Mouse (Mus musculus): ENCODE data around the gene Iqca.

The Iqca gene

DNA sequence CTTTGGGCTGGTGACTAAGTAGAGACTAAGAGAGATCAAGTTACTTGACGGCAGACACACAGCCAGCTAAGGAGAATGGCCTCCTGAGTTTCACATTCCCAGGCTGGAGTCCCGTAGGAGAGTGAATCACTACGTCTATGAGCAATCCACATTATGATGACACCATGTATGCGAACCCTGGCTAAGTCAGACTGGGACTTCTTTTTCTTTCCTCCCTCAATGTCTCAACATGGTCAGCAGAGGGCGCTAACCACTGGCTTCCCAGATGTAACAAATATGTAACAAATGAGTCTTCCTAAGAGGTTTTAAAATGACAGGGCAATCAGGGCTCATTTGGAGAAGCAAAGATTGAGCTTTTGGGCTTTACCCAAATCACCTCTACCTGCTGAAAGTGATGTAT, 101.9 kb downstream of the Iqca start:
- DNase-seq, result peak; percentile 13

DNA sequence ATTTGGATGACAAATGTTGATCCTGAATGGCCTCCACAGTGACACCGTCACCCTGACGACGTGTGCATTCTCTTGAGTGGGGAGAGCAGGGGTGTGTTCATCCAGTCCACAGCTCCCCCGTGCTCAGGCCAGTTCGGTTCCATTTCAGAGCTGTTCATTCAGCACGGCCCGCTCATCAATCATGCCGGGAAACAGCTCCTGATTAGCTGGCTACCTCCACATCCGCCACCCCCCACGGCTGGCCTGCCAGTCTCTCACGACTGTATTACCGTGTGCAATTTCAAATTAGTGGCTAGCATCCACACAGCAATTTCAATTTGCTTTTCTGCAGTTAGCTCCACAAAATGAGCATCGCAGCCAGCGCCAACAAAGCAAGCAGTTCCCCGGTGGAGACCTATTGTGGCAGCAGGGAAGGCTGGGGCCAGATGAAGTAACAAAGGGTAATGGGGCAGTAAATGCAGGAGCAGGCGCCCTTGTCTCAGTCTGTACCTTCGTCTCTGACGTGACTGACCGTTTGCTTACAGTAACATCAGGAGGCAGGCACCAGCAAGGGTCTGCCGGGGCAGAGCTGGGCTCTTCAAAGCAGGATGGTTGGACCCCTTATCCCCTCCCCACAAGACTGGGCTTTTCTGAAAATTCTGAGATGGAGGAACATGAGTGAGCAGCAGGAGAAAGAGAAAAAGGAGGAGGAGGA, 103.0 kb downstream of the Iqca start:
- no peak for DNase-seq

DNA sequence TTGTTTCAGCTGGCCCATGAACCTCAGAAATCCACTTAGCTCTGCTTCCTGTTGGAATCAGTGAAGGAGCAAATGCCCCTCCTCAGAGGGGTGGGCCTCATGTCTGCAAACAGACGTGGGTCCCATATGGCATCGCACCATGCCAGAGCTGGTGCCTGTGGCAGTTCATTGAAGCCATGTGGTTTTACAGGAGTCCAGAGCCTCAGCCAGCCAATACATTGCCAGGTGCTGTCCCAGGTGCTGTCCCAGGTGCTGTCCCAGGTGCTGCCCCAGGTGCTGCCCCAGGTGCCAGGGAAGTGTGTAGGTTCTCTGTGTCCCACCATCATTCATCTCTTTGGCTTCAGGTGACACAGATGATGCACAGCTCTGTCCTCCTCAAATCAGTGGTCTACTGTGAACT, 124.9 kb downstream of the Iqca start:
- DNase-seq, result no peak

DNA sequence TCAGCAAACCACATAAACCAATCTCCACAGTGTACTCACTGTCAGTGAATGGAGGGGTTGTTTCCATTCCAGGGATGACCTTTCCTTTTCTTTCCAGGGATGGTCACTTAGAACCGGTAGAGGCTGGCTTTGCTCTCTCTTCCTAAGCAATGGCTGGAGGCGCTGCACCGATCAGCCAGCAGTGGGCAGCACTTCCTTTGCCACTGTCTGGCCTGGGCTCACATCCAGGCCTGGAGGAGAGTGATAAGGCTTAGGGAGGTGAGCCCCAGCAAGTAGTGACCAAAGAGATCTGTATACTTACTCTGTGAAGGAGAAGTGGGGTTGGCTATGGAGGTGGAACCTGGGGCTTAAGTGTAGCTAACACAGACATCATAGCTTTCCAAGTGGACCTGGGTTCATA, 126.3 kb downstream of the Iqca start:
- DNase-seq, result no peak

DNA sequence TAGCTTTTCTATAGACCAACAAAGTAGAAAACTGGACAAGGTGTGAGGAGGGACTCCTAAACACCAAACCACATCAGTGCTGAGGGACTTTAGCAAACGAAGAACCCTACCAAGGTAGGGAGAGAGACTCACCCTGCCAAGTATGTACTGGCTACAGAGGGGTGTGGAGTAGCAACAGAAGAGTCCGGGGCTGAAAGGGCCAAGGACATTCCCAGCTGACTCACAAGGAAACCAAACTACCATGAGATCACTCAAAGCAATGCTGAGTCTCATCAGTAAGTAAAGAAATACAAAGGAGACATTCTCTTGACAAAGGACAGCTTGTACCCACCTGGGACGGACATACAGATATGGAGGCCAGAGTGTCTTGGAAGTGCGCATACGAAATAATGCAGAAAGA, 132.9 kb downstream of the Iqca start:
- DNase-seq, result no peak

DNA sequence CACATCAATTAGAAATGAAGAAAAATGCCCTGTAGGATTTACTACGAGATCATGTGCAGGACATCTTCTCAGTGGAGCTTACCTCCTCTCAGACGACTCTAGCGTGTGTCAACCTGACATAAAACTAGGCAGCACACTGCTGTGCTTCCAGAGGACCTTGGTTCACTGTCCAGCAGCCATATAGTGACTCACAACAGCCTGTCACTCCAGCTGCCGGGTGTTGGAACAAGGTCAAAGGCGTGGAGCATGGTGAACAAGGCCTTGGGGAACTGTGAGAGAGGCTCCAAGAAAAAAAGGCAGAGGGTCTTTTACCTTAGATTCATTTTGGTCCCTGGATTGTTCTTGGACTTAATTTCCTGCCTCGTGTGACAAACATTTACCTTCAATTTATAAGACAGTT, 135.1 kb downstream of the Iqca start:
- no peak for DNase-seq

DNA sequence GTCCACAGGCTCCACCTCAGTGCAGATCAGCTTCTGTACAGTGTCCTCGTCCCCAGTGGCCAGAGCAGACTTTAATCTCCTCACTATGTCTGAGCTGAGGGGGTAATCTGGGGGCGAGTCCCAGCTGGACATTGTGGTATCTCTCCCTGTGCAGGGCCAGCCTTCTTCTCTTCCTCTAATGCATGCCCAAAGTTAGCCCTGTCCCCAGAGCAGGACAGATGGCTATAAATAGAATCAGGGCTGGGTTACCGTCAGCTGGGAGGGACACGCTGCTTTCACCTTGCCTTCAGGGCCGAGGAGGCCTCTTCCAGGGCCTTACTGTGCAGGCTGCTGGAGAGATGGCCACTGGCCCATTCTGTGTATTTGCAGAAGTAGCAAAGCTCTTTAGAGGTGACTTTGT, 138.8 kb downstream of the Iqca start, which contains the start of gene Asb18:
Gene Asb18 (minus strand): TSS at position 221 of the 400 bp plus-strand sequence.
- DNase-seq, result no peak

DNA sequence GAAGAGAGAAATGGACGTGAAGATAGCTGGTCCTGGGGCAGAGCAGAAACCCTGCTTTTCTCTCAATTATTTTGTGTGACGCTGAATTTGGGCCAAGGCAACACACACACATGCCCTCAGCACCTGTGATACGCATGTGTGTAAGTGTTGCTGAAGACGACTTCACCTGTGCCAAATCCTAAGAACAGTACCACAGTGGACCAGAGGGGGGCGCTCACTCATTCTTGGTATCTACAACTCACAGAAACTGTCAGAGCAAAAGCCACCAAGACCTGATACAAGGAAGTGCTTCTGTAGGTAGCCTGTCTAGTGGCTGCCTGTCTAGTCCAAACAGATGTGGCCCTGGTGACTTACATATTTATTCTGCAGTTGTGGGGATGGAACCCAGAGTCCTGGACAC, 139.9 kb downstream of the Iqca start:
- DNase-seq, result no peak

DNA sequence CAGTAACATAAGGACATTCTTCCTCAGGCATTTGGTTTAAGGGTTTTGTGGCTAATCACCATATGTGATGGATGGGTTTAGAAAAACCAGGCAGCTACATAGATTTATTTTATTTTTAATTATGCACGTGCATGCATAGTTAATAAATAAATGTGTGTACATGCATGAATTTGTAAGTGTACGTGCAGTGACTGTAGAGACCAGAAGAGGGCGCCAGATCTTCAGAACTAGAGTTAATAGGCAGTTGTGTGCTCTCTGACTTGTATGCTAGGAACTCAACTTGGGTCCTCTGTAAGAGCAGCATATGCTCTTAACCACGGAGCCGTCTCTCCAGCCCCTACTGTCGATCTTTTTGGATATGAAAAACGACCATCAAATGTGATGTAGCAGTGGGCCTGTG, 140.4 kb downstream of the Iqca start:
- DNase-seq, result peak; percentile 2

DNA sequence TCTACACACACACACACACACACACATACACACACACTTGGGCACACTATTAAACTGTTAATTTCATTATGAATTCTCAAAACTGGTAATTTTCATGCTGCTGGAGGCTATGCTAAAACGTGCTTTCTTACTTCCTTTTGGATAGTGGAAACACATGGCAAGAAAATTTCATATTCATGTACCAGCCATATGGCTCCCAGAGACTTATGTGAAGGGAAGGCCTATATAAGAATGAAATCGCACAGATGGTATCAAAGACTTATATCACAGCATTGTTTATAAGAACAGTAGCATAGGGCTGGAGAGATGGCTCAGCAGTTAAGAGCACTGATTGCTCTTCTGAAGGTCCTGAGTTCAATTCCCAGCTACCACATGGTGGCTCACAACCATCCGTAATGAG, 141.0 kb downstream of the Iqca start:
- DNase-seq, result no peak

DNA sequence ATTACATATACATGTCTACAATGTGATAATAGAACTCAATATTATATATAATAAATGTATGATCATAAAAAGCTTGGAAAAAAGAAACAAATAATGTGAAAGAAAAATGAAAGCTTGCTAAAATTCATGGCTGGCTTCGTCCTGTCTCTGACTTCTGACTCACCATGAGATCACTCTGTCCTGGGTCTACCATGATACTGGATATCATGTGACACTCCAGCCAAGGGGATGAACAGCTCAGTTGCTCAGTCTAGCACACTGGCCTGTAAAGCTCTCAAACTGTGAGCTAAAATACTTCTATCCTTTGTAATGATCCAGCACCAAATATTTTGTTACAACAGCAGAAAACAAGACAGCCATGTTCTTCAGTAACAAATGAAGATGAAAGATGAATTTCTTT, 143.1 kb downstream of the Iqca start:
- no peak for DNase-seq

DNA sequence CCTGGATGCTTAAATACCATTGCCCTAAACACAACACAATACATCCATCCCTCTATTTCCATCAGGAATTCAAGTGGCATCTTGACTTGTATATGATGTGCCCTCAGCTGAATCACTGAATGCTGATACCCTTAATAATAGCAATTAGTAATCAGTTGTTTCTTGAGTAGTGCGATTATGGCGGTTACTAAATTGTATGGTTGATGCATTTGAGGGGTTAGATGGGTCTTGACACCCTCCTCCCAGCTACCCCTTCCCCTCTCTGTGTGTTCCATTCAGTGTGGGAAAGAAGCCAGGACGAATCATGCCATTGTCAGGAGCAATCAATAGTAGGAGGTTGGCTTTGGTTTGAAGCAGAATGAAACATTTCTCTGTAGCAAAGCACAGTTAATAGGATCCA, 144.0 kb downstream of the Iqca start:
- DNase-seq, result no peak

DNA sequence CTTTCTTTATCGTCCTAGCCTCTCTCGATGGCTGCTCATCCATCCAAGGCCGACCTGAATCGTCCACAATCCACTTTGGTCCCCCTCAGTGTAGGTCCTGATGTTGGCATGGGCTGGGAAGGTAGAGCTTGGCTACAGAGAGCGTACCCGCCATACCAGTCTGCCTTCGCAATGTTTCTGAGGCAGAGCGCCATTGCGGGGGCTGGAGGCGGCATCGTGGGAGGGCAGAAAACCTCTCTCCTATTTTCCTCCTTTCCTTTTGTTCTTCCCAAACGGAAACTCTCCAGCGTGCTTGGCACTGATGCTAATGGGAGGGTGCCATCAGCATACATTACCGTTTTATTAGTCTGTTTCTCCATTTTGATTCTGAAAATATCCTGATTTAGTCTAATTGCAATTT, 146.5 kb downstream of the Iqca start:
- DNase-seq, result no peak

DNA sequence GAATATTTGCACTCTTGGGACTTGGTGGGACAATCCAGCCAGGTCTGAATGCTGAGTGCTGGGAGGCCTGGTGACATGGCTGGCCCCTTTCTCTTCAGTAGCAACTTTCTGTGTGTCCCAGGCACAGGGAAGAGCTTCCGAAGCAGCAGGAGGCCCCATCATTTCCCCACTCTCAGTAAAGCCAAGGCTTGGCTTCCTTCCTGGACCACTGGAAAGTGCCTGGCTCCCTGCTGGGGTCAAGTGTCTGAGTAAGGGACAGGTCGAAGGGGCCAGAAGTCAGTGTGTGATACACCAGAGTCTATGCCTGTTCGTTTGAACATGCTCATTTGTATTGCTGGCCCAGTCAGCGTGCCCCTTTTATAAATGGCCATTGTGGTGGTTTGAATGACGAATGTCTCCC, 152.2 kb downstream of the Iqca start:
- DNase-seq, result no peak

DNA sequence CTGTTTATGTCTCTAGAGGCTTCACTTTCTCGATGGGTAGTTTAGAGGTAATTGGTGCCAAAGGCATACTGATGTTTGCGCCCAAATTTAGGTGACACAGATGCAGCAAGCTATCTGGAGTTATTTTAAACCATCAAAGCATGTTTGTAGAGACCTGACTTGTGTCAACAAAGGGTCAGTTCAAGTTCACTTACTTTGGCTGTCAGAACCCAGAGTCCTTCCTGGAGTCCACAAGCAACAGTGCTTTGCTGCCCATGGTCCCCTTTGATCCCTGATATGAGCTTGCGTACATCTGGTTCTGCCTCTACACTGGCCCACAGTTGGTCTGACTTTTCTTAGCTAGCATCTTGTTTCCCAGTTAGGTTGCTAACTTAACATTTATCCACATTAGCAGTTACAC, 153.3 kb downstream of the Iqca start:
- no peak for DNase-seq

DNA sequence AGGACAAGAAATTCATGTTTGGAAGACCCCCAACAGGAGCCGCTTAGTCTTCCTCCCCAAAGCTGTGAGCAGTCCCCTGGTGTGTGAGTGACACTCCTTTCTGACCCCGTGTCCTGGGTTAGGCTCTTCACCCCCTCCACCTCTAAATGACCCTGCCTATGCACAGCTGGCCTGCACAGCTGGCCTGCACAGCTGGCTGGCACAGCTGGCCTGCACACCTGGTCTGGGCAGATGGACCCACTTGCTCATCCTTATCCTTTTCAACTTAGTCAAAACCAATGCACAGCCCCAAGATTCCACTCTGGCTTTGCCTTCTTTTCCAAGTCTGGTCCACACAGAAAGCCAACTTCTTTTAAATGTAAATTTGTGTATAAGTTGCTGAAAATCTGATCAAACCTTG, 154.5 kb downstream of the Iqca start:
- no peak for DNase-seq

DNA sequence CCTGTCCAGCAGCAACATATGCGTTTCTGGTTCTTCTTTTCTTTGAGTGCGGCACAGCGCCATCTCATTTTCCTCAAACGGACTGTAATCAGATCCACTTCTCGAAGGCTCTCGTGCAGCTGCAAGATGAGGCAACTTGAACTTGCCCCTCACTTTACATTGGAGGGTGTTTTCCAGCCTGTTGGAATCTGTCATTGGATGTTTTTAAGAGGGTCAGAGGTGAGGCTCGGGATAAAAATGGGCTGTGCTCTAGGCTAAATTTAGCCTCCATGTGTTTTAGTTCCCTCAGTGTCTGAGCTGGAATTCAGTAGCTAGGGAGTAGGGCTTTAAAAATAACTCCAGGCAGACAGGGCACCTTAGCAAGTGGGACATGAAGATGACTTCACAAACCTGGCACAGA, 155.1 kb downstream of the Iqca start:
- no peak for DNase-seq

DNA sequence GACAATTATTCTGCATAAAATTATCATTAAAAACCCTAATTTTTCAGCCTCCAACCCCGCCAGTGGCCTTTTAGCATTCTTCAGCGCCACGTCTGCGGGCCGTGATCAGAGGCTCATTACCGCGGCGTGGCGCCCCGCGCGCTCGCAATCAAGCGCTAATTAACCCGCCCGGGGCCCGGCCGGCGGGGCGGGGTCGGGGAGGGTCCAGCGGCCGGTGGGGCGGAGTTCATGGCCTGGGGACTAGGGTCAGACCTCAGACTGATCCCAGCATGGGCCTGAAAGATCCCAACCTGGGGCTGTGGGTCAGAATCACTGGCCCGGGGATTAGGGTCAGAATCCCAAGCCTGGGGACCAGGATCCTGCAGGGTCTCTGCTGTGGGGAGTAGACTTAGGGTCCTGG, 160.9 kb downstream of the Iqca start:
- no peak for DNase-seq
